Mouse (Mus musculus) intestine, embryonic 14.5 days (tissue): ENCODE data around the gene Utrn. TPM values are rescaled to one million over a fixed set of nuclear protein-coding genes. Genes with fewer than 3 reads are reported as not detected.

Source experiments
- ATAC-seq: fragments of 200-750 bp; cut with Nextera tagmentation; replicated peaks from 2 replicates; pipeline ENCODE4 v1.8.0; 2017; ENCODE audit warnings: low read depth, moderate number of reproducible peaks, moderate TSS enrichment, moderate library complexity; ENCODE audit not compliant: low FRiP score, low TSS enrichment
- DNase-seq: peaks from one replicate; pipeline ENCODE4 v3.0.0-alpha.2; 2018; ENCODE audit warnings: low spot score
- H3K27ac ChIP-seq: fragments of 300-500 bp; sonication (generic); 2 replicates; pipeline ENCODE4 v1.5.1; 2014; ENCODE audit warnings: low read depth, mild to moderate bottlenecking, control low read depth
- H3K27me3 ChIP-seq: fragments of 300-500 bp; sonication (generic); replicated peaks from 2 replicates; pipeline ENCODE4 v1.6.1; 2014; ENCODE audit warnings: low read length, control low read depth; ENCODE audit not compliant: control insufficient read depth, insufficient read depth
- H3K36me3 ChIP-seq: fragments of 300-500 bp; sonication (generic); 2 replicates; pipeline ENCODE4 v1.6.1; 2014; ENCODE audit warnings: low read length, control low read depth; ENCODE audit not compliant: control insufficient read depth, insufficient read depth
- H3K4me1 ChIP-seq: fragments of 300-500 bp; sonication (generic); replicated peaks from 2 replicates; pipeline ENCODE4 v1.6.1; 2014; ENCODE audit warnings: low read length, control low read depth, mixed read lengths; ENCODE audit not compliant: control insufficient read depth, insufficient read depth
- H3K4me2 ChIP-seq: fragments of 300-500 bp; sonication (generic); 2 replicates; pipeline ENCODE4 v1.6.1; 2014; ENCODE audit warnings: low read length
- H3K4me3 ChIP-seq: fragments of 300-500 bp; sonication (generic); 2 replicates; pipeline ENCODE4 v1.5.1; 2014; ENCODE audit warnings: low read depth, low read length, control low read depth, mixed read lengths
- H3K9ac ChIP-seq: fragments of 300-500 bp; sonication (generic); 2 replicates; pipeline ENCODE4 v1.6.1; 2014; ENCODE audit warnings: mild to moderate bottlenecking, low read length
- H3K9me3 ChIP-seq: fragments of 300-500 bp; sonication (generic); 2 replicates; pipeline ENCODE4 v1.6.1; 2016; ENCODE audit warnings: low read length, control low read depth; ENCODE audit not compliant: control insufficient read depth
- WGBS: fragments of 180-500 bp; shearing (Covaris S2); extraction: QIAGEN DNeasy Blood & Tissue Kit; methylation state at CpG from one replicate; pipeline ENCODE4 v1.1.7; 2014; 5-methylcytosine and 5-hydroxymethylcytosine counted together
- polyA plus RNA-seq: library from polyadenylated mRNA; unstranded; fragments of >200 nt; fragmentation: Nextera tagmentation; extraction: Ambion mirVana; gene quantifications from 2 replicates; pipeline ENCODE4 v1.2.1, GENCODE M21; 2014

Utrn gene
- polyA plus RNA-seq, 1 experiment from 2014 or later = 55.1 TPM

DNA sequence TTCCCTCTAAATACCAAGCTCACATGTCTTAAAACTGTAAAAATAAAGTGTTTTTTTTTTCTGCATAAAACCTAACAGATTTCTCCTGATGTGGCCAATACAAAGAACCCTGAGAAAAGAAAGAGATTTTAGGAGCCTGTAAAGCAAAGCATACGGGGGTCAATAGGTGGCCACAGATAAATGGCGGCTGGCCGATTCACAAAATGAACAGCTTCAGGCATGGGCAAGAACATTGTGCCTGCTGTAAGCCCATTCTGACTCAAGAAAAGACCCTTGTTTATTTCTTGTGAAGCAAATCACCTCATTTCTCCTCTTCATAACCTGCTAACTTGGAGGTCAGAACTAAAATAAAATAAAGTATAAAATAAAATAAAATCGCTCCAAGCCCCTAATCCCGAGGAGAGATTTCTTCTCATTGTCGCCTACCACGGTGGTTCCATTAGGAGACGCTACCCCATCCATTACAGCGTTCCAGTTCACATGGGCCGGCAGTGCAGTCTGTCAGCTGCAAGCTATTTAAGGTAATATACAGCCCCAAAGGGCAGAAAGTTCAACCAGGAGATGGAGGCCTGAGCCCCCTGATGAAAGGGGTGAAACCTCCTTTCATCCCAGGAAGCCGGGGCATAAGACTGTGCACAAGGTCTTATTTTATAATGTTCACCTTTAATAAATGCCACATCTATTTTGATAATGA is 316.8 kb downstream of the Utrn start:
- H3K4me1 ChIP-seq = peaks cover 7% of the 10 kb centered on the region; the same call in 1 of the 2 replicates
- no peak overlapping the region for H3K9ac ChIP-seq
- no peak for ATAC-seq
- H3K4me2 ChIP-seq = no peak overlapping the region
- no peaks in the 10 kb centered on the region for H3K9me3 ChIP-seq
- 41% methylated on average over 11 of the region's 11 CpGs for WGBS
- H3K27me3 ChIP-seq = no peaks in the 10 kb centered on the region
- no peak overlapping the region for H3K27ac ChIP-seq
- H3K4me3 ChIP-seq = no peak overlapping the region
- DNase-seq = no peak
- H3K36me3 ChIP-seq = no peaks in the 10 kb centered on the region

DNA sequence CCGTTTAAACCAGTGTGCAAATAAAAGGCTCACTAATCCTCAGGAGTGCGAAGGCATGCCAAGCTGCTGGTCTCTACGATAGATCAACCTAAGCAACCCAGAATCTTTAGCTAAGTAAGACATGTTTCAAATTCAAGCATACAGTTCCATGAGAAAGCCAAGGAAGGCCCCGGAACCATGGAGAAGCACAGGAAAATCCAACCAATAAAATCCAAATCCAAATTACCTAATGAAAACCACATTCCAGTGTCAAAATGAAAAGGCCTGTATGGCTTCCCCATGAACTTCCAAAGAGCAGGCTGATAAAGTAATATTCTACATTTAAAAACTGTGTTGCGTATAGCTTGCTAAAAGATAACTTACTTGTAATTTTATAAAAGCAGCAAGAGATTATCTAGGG is 317.4 kb downstream of the Utrn start:
- Histone ChIP-seq H3K36me3 (no peaks in the 10 kb centered on the region), H3K4me1 (peaks cover 7% of the 10 kb centered on the region; the same call in 1 of the 2 replicates), H3K27ac (no peak overlapping the region), H3K4me3 (no peak overlapping the region), H3K4me2 (no peak overlapping the region), H3K9me3 (no peaks in the 10 kb centered on the region), H3K27me3 (no peaks in the 10 kb centered on the region), H3K9ac (no peak overlapping the region)
- 82% methylated on average over 5 of the region's 5 CpGs for WGBS
- ATAC-seq (no peak), DNase-seq (no peak)

DNA sequence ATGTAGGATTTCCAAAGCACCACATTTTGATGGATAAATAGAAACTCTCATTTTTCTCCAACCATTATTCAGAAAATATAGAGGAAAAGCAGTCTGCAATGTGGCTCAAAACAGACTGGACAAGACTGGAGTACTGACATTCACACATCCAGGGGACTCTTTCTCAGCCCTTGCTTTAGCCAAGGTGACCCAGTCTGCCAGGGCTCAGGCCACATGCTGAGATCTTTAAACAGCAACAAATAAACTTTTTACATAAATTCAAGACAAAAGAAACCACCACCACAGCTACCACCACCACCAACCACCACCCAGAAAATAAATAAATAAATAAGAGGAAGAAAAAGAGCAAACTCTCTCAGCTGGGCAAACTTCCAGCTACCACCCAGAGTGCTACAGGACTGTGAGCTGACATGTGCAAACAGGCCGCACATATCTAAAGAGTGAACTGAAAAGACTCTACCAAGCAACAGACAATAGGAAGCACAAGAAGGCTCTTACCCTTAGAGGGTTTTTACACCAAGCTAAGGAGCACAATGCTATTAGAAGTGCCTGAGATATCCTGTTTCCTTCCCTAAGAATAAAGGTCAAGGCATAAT is 319.1 kb downstream of the Utrn start:
- Histone ChIP-seq H3K36me3 (no peaks in the 10 kb centered on the region), H3K4me2 (no peak overlapping the region), H3K27ac (no peak overlapping the region), H3K4me3 (no peak overlapping the region), H3K27me3 (no peaks in the 10 kb centered on the region), H3K4me1 (peaks cover 7% of the 10 kb centered on the region; the same call in 1 of the 2 replicates), H3K9me3 (no peaks in the 10 kb centered on the region), H3K9ac (no peak overlapping the region)
- no peak for DNase-seq
- WGBS = 63% methylated on average over 1 of the region's 1 CpGs
- no peak for ATAC-seq

DNA sequence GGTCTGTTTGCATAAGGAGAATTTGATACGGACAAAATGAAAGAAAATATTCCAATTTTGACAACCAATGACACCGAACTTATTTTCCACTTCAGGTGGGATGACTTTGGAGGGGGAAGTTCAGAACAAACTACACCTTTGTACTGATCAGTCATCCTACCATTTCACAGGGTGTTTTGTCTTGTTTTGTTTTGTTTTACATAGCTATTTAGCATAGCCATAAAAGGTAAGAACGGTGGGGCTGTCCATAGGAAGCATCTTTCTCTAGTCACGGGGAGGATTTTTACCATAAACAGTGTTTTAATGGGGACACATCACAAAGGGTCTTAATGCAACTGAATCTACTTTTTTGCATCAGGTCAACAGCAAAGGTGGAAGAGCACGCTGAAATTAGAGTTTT is 319.9 kb downstream of the Utrn start:
- Histone ChIP-seq H3K9me3 (no peaks in the 10 kb centered on the region), H3K4me3 (no peak overlapping the region), H3K9ac (no peak overlapping the region), H3K27me3 (no peaks in the 10 kb centered on the region), H3K4me1 (peaks cover 7% of the 10 kb centered on the region; the same call in 1 of the 2 replicates), H3K36me3 (no peaks in the 10 kb centered on the region), H3K27ac (no peak overlapping the region), H3K4me2 (peak overlapping the region; percentile 56)
- ATAC-seq = no peak
- 42% methylated on average over 5 of the region's 5 CpGs for WGBS
- no peak for DNase-seq

DNA sequence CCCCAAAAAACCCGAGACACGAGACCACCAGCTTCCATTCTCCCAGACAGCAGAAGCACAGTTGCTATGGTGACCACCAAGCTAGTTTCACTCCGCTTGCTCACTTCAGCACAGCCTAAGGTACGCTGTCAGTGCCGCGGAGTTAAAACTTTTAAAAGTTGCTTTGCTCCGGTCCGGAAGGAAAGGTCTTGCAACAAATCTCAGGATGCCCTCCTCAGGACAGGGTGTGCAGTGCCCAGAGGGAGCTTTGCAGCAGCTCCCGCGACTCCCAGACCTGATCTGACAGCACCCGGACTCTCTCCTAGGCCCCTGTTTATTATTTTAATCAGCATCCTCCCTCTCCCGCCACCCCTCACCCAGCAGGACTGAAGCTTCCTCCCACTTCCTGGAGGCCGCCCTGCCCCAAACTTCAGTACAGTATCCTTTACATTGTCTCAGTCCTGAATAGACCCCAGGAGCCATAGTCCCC is 320.5 kb downstream of the Utrn start:
- H3K4me2 ChIP-seq = peak overlapping the region; percentile 56
- H3K9me3 ChIP-seq = no peaks in the 10 kb centered on the region
- ATAC-seq = peak; percentile 73
- 2% methylated on average over 13 of the region's 13 CpGs for WGBS
- no peak overlapping the region for H3K27ac ChIP-seq
- DNase-seq = peak; percentile 71
- no peaks in the 10 kb centered on the region for H3K36me3 ChIP-seq
- no peaks in the 10 kb centered on the region for H3K27me3 ChIP-seq
- peaks cover 7% of the 10 kb centered on the region; the same call in 1 of the 2 replicates for H3K4me1 ChIP-seq
- H3K4me3 ChIP-seq = peak overlapping the region; percentile 34
- peak overlapping the region; percentile 0; the same call in 1 of the 2 replicates for H3K9ac ChIP-seq

DNA sequence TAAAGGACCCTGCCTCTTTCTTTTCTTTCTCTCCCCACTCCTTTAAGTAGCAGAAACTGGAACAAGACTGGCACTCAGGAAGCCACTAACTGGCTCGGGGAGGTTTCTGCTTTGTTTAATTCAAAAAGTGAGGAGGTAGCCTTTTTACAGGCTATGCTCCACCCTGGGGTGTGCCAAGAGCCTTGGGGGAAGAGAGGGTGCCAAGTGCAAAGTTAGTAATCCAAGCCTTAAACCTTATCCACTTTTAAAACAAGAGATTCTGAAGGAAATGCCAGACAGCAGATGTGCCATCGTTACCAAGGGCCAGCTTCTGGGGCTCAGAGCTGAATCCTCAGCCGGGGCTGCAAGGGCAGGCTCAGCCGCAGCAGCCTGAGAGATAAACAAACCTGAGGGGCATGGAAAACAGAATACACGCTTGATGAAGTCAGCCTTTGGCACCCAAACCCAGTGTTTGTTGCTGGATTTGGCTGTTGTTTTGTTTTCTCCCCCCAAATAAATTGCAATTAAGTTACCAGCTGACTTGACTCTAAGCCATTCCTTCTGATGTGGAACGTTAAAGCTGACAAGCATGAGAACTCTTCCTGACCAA is 322.0 kb downstream of the Utrn start:
- Histone ChIP-seq H3K9me3 (no peaks in the 10 kb centered on the region), H3K36me3 (no peaks in the 10 kb centered on the region), H3K4me1 (no peaks in the 10 kb centered on the region; the same call in 1 of the 2 replicates), H3K4me3 (no peak overlapping the region), H3K9ac (no peak overlapping the region), H3K27ac (no peak overlapping the region), H3K4me2 (peak overlapping the region; percentile 34), H3K27me3 (no peaks in the 10 kb centered on the region)
- DNase-seq (no peak), ATAC-seq (no peak)
- 34% methylated on average over 6 of the region's 6 CpGs for whole genome bisulfite sequencing

DNA sequence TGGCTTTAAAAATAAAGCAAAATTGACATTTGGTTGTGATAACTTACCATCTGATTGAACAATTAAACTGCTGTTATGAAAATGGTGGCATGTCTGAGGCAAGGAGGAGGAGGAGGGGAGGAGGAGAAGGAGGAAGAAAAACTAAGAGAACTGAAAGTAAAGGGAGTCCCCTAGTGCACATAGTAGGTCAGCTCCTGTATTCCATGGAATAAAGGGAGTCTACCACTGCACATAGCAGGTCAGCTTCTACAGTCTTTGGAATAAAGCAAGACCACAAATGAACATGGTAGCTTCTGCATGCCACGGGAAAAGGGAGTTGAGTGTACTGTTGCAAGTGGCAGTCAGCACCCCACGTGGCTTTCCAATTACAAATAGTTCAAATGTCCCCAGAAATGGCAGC is 323.7 kb downstream of the Utrn start:
- H3K4me3 ChIP-seq = no peak overlapping the region
- H3K27ac ChIP-seq = no peak overlapping the region
- no peaks in the 10 kb centered on the region for H3K27me3 ChIP-seq
- H3K4me2 ChIP-seq = no peak overlapping the region
- 90% methylated on average over 2 of the region's 2 CpGs for WGBS
- H3K9ac ChIP-seq = no peak overlapping the region
- ATAC-seq (no peak), DNase-seq (no peak)
- H3K4me1 ChIP-seq = no peaks in the 10 kb centered on the region; the same call in 1 of the 2 replicates
- H3K9me3 ChIP-seq = no peaks in the 10 kb centered on the region
- no peaks in the 10 kb centered on the region for H3K36me3 ChIP-seq

DNA sequence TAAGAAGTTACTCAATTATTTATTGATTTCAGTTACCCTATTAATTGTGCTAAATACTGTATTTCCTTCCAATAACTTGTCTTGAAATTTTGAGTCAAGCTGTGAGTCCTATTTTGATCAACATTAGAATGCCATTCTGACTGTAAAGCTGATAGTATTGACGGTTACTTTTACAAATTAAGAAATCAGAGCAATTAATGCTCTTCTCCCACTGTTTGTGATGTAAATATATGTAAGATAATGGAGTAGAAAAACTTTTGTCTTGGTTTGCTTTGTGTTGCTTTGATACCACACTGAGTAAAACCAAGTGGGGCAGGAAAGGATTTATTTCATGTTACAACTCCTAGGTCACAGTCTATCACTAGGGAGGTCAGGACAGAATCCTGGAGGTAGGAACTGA is 327.4 kb downstream of the Utrn start:
- Histone ChIP-seq H3K27me3 (no peaks in the 10 kb centered on the region), H3K9me3 (no peaks in the 10 kb centered on the region), H3K36me3 (no peaks in the 10 kb centered on the region), H3K4me1 (no peaks in the 10 kb centered on the region; the same call in 1 of the 2 replicates), H3K9ac (no peak overlapping the region), H3K27ac (no peak overlapping the region), H3K4me3 (no peak overlapping the region), H3K4me2 (no peak overlapping the region)
- ATAC-seq = no peak
- WGBS = 80% methylated on average over 1 of the region's 1 CpGs
- no peak for DNase-seq
